ENCODE assay signal across 15 mouse cellular contexts in the genomic region with DNA sequence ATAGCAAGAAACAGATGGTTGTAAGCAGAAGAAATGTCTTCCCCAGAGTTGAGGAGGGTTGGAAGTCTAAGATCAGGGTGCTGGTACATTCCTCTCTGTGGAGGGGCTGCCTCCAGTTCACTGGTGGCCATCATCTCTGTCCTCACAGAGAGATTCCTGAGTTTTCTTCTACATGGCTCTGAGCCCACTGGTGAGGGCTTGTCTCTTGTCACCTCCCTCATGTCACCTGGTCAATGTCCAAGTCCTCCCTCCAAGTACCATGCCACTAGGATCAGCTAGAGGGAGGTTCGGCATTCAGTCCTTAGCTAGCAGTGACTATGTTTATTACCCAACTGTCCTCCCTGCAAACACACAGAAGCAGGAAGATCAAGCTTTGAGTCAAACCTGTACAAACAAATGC.
"Had no signal": no experiment of that assay in that cellular context is flagged by ENCODE, and none has a peak within 500 bp of the region (broad histone marks: within the 10 kb centered on the region; RNA-seq: fewer than 3 reads in every experiment).

No protein-coding gene starts in this region.

- H3K4me3 ChIP-seq: kidney, embryonic 15.5 days; left cerebral cortex, adult 2 months; limb, embryonic 12.5 days; lung, embryonic 15.5 days; midbrain, embryonic 10.5 days; myocyte; neural tube, embryonic 15.5 days had no signal

- H3K27ac ChIP-seq: kidney, embryonic 15.5 days; left cerebral cortex, adult 2 months; limb, embryonic 12.5 days; liver, embryonic 14.5 days; lung, embryonic 15.5 days; midbrain, embryonic 10.5 days; neural tube, embryonic 15.5 days had no signal

- H3K27me3 ChIP-seq: kidney, embryonic 15.5 days; limb, embryonic 12.5 days; lung, embryonic 15.5 days; neural tube, embryonic 15.5 days had no signal

- H3K9me3 ChIP-seq: kidney, embryonic 15.5 days; limb, embryonic 12.5 days; lung, embryonic 15.5 days; midbrain, embryonic 10.5 days; neural tube, embryonic 15.5 days had no signal

- H3K9ac ChIP-seq: kidney, embryonic 15.5 days; limb, embryonic 12.5 days; liver, embryonic 14.5 days; lung, embryonic 15.5 days; neural tube, embryonic 15.5 days had no signal

- H3K36me3 ChIP-seq: kidney, embryonic 15.5 days; limb, embryonic 12.5 days; lung, embryonic 15.5 days; midbrain, embryonic 10.5 days; neural tube, embryonic 15.5 days had no signal

- DNase-seq: kidney, adult 2 months; kidney, postnatal 25 days; liver; midbrain, embryonic 14.5 days; right cerebral cortex, adult 18-20 months; right cerebral cortex, postnatal 25 days; thymus, postnatal 4 days had no signal

- H3K4me2 ChIP-seq: kidney, embryonic 15.5 days; limb, embryonic 12.5 days; lung, embryonic 15.5 days; neural tube, embryonic 15.5 days had no signal
